Mouse (Mus musculus): ENCODE data around the gene Defb23. TPM values are rescaled to one million over a fixed set of nuclear protein-coding genes. Genes with fewer than 3 reads are reported as not detected.
"Not testable (repeated sequence)": the region's sequence is repeated elsewhere in the genome, so short reads cannot be mapped to it uniquely, and the experiment has no call there.

The Defb23 gene
- total RNA-seq, 2 experiments from 2014 or later, result not detected

DNA sequence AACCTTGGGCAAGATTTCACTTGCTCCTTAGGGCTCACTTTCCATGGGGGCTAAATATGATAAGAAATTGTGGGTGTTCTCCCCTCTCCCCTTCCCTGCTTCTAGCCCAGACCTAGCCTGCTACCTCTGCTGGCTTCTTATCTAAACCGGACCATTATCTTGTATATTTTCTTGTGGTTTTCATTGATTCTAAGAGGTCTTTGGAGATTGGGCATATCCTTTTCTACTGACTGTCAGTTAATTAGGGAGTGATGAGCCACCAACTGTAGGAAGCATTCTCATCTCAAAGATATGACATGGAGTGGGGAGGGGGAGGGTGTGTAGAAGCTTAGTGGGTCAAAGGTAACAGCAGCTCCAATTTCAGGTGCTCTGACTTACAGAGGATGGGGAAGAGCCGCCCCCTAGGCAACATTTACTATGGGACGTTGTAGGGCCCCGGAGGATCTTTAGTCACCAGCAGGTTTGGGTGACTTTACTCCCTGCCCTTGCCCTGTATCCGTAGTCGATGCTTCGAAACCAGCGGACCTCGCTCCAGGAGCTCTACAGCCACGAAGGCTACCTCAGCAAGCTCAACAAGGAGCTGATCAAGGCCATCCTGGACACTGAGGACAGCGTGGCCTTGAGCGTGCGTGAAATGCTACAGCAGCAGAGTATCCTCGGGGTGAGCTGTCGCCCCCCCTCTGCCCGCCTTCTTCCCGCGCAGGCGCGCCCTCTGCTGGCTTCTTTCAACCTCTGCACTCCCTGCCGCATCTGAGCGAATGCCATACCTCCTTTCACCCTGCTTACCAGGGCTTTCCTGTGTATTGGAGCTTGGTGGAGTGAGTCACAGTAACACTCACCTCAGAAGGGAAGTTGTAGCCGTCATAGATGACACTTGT is 27.2 kb downstream of the Defb23 start:
- peak; percentile 80 to 84 for DNase-seq (ENCODE audit: low spot score in 2 of 2)

DNA sequence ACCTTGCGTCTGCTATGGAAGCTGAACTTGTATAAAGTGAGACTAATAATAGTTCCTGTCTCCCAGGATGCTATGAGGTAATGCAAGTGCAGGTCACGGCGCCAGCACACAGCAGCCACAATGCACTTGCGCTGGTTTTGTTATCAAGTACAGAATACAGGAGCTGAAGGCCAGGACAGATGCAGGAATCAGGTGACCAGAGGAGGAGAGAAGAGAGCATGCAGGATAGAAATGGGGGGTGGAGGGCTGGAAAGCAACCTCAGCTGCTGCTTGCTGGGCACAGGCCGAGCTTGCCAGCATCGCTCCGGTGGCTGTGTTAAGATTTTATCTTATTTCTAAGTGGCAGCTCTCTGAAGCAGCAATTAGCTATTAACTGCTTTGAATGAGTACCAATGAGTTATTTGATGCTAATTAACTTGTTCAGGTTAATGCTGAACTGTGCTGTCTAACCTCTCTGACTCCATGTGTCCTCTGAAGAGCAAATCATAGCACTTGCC is 28.0 kb downstream of the Defb23 start:
- DNase-seq (ENCODE audit: low spot score in 2 of 2), result no peak

DNA sequence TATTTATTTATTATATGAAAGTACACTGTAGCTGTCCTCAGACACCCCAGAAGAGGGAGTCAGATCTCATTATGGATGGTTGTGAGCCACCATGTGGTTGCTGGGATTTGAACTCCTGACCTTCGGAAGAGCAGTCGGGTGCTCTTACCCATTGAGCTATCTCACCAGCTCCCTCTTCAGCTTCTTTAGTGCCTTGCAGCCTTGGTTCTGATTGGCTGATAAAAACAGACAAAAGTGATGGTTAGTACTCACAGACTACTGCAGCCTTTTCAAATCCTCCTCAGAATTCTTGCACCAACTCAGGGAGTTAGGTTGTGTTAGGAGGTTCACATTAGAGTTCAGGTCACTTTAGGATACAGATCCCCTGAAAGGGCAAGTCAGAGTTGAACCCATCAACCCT is 35.9 kb downstream of the Defb23 start:
- DNase-seq (ENCODE audit: low spot score in 2 of 2), result not testable (repeated sequence)

DNA sequence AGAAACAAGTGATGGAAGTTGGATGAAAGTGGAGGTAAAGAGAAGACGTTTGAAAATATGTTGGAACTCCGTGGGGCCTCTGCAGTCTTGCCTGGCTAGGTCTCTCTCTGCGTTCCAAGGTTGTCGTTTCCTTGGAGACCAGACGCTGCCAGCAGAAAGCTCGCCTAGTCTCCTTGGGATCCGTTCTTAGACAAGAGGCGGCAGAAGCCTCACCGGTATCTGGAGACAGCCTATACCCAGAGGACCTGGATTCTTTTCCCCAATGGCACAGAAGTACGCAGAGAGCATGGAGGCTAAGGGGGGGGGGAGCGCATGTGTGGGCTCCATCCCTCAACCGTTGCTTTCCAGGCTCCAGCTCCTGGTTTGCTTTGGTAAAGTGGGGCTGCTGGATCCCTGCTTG is 36.9 kb downstream of the Defb23 start:
- DNase-seq (ENCODE audit: low spot score in 2 of 2), result no peak

DNA sequence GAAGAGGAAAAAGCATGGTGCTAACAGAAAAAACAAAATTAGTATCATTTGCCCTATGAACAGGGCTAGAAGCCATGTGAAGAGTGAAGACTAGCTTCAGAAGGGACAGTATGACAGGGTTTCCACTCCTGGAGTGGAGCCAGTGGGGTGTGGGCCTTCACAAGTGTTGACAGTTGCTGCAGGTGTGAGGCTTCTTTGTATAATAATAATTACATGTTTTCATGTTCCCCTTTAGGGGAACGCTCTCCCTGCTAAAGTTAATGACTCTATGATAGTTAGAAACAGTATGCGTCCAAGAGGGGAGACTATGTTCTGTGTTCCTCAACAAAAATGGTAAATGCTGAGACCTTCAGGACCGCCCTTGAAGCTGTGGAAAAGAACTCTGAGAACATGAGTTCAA is 48.6 kb downstream of the Defb23 start:
- no peak for DNase-seq (ENCODE audit: low spot score in 2 of 2)

DNA sequence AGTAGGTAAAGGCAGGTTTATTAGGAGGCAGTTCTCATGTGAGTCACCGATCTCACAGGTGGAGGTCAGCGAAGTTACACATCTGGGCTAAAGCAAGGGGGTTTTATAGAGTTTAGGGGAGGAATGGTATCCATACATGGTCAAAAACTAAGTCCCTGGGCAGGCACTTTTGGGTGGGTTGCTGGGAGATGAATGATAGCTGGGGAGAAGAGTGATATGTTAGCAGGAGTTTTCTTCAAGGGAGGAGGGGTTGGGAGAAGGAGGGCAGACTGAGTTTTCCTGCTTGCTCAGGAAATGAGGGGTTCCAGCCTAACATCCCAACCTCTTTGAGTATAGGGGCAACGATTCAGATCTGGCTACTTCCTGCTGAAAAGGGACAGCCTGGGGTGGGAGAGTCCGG is 49.1 kb downstream of the Defb23 start, which contains the start of gene 6820408C15Rik:
Gene 6820408C15Rik (plus strand): TSS at position 301 of the 400 bp plus-strand sequence.
- no peak for DNase-seq (ENCODE audit: low spot score in 2 of 2)

DNA sequence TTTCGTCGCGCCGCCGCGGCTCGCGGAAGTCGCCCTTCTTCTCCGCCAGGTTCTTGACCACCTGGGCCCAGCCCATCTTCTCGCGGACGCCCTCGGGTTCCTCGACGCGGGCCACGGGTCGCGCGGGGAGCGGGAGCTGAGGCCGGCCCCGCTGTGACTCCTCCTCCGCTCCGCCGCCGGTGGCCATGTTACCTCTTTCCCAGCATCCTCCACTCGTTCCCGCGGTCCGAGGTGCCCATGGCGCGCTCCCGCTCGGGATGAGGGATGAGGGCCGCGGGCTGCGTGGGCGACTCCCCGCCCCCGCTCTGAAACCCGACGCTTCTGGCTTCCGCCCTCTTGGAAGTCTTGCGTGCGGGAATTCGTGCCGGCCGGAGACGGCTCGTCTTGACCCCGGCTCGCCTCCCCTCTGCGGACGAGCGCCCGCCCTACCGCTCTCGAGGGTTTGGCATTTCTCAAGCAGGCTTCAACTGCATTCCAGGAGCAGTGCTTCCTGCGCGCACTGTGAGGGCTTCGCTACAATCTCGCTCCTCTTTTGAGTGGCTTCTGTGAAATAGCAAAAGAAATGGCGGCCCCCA is 49.7 kb downstream of the Defb23 start, which contains the start of gene Zcchc3:
Gene Zcchc3 (minus strand): TSS at position 437 of the 575 bp plus-strand sequence.
- DNase-seq (ENCODE audit: low spot score in 2 of 2), result peak; percentile 81 to 90

DNA sequence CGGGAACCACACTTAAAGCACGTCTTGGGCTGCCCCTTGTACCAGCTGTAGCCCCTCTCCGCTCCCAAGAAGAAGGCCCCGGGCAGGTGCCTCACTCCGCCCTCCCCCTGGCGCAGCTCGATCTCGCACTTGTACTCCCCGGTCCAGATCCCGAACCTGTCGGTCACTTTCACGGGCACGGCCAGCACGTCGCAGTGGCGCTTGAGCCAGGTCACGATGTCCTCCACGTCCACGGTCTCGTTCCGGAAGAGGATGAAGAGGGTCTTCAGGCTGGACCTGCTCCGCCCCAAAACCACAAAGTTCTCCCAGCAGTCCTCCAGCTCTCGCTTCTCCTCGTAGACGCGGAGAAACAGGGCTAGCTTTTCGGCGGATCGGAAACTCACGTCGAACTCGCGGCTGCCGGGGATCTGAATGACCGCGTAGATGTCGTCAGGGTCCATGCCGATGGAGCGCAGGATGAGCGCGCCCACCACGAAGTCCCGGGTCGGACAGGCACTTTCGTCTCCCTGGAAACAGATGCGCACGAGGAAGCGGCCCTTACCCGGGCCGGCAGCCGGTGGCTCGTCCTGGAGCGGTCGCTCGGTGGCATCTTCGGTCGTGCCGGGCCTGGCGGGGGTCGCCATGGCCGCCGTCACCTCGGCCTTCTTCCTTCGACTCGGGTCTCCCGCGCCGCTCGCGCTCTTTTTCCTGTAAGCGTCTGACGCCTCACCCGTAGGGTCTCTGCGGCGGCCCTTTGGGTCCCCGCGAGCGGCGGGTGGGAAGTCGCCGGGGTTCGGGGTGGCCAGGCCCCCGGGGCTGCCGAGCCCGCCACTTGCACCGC is 50.4 kb downstream of the Defb23 start:
- DNase-seq (ENCODE audit: low spot score in 2 of 2), result peak in 1 of 2 experiments; percentile 55

DNA sequence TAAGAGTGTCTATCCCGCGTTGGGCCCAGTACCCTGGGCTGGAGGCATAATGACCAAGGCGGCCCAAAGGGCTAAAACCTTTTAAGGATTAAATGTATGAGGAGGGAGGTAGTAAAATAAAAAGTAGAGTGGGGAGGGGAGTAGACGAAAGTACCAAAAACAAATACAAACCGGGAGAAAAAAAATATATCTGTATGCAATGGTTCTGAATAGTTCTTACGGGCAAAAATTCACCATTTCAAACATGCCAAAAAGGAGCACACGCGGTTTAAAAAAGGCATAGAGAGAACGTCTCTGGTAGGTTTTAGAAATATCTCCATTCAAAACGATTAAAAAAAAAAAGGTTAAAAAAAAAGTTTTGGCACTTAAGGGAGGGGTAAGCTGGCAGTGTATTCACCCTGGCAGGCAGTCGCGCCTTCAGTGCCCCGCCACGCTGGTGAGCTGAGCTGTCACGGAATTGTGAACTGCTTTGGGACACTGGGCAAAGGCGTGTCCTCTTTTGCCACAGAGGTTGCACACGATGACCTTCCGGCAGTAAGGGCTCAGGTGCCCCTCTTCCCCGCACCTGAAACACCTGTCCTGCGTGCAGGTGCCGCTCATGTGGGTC is 51.2 kb downstream of the Defb23 start:
- no peak for DNase-seq (ENCODE audit: low spot score in 2 of 2)

DNA sequence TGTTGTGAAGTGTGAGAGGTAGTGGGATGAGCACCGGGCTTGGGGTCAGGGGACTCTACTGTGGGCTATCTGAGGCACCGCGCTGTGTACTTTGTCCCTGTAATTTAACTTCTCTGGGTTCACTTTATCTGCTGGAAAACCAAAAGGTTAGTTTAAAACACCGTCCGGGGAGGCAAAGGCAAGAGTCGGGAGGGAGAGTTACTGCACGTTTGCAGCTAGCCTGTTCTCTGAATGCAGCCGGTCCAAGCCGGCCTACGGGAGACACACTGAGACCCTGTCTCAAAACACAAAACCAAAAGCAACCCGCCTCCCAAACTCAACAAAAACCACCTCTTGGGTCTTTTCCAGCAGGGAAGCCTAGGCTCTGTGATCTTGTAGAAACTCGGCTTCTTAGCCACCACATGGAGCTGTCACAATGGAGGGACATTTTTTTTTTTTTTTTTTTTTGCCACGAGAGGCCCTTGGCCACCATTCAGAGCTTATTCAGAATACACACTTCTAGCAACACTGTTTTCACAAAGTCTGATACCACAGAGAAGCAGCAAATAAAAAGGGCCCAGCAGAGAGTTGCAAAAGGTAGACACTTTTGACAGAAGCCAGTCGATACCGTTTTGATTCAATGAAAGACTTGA is 51.8 kb downstream of the Defb23 start:
- DNase-seq (ENCODE audit: low spot score in 2 of 2), result no peak

DNA sequence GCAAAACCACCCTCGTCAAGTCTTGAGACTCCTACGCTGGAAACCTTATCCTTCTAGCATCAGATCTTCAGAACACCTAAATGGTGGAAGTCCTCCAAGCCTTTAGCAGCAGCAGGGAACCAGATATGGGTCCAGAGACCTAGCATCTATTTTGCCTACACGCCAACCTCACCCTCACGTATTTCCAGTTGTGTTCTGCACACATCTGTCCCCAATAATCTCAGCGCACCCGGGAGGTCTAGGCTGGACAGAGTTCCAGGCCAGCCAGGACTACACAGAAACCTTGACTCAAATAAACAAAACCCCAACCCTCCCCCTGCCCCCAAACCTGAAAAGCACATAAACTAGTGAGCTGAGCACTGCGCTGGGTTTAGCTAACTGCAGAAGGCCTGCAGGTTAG is 52.9 kb downstream of the Defb23 start:
- DNase-seq (ENCODE audit: low spot score in 2 of 2), result no peak

DNA sequence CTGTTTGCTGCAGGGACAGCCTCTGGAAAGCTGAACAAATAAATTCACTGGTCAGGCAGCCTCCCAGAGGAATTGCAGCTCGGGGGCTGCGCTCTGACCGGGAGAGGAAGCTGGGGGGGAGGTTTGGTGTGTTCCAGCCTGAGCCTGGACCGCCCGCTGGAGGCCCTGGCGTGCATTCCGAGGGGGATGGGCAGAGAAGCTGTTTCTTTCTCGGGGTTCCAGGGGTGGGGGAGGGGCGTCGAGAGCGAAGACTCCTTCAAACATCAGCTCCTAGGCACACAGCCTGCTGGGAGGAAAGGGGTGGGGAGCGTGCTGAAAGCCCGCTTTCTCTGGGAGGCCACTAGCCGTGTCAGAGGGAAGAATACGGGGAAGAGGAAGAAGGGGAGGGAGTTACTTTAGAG is 53.4 kb downstream of the Defb23 start:
- peak; percentile 78 to 92 for DNase-seq (ENCODE audit: low spot score in 2 of 2)

DNA sequence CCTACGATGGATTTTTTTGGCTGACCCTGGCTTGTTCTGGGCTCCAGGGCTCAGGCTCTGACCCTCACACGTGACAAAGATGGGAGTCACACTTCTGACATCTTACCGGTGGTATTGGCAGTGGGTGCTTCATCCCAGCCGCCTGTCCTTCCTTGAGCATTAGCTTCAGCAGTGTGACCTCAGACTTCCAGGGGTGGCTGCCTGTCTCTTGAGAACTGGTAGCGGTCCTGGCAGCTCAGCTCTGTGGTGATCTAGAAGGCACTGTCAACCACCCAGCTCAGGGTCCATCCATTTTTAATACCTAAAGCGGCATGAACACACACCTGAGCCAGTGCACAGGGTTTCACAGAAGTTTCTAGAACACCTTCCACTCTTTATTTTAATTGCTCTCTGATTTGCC is 54.6 kb downstream of the Defb23 start:
- DNase-seq (ENCODE audit: low spot score in 2 of 2), result no peak

Other genes starting within 250 kb of the Defb23 start
- gene Csnk2a1, start 237.8 kb downstream of the Defb23 start, total RNA-seq (2021), result 10 to 100 TPM; 77.4 to 89.6 TPM
- gene Tbc1d20, start 170.8 kb downstream of the Defb23 start, total RNA-seq (2021), result 10 to 100 TPM; 50.3 to 50.5 TPM
- gene Rbck1, start 132.0 kb downstream of the Defb23 start, total RNA-seq (2021), result 10 to 100 TPM; 60.1 to 67.8 TPM
- gene Trib3, start 120.6 kb downstream of the Defb23 start, total RNA-seq (2021), result 1 to 10 TPM; 1.4 to 1.7 TPM
- gene Nrsn2, start 88.0 kb downstream of the Defb23 start, total RNA-seq (2021), result under 1 TPM in 1 of 2 experiments, not detected in 1; 0.23 TPM
- gene Sox12, start 66.6 kb downstream of the Defb23 start, total RNA-seq (2021), result 10 to 100 TPM; 17.6 TPM
- 10 to 100 TPM; 12.3 to 13.6 TPM for gene Zcchc3, start 49.6 kb downstream of the Defb23 start, total RNA-seq (2021)
- under 1 TPM; 0.15 to 0.18 TPM for gene 6820408C15Rik, start 49.0 kb downstream of the Defb23 start, total RNA-seq (2021)
- not detected for gene Defb20, start 12.4 kb upstream of the Defb23 start, total RNA-seq (2021)
- gene Defb22, start 25.5 kb upstream of the Defb23 start, total RNA-seq (2021), result not detected
- not detected for gene Defb26, start 47.1 kb upstream of the Defb23 start, total RNA-seq (2021)
- gene Defb28, start 53.6 kb upstream of the Defb23 start, total RNA-seq (2021), result not detected
- not detected for gene Defb29, start 75.5 kb upstream of the Defb23 start, total RNA-seq (2021)
- not detected for gene Gm17416, start 104.7 kb upstream of the Defb23 start, total RNA-seq (2021)
- not detected for gene Defb21, start 108.1 kb upstream of the Defb23 start, total RNA-seq (2021)
- gene Defb19, start 115.7 kb upstream of the Defb23 start, total RNA-seq (2021), result not detected
- gene Defb45, start 134.8 kb upstream of the Defb23 start, total RNA-seq (2021), result not detected
- gene Defb36, start 139.7 kb upstream of the Defb23 start, total RNA-seq (2021), result not detected
- gene Defb25, start 158.4 kb upstream of the Defb23 start, total RNA-seq (2021), result 1 to 10 TPM; 2.2 to 5.5 TPM
- 10 to 100 TPM; 15.1 to 16.2 TPM for gene Rem1, start 162.3 kb upstream of the Defb23 start, total RNA-seq (2021)
- 10 to 100 TPM; 84.8 to 88.2 TPM for gene H13, start 204.8 kb upstream of the Defb23 start, total RNA-seq (2021)
- gene Mcts2, start 222.4 kb upstream of the Defb23 start, total RNA-seq (2021), result 10 to 100 TPM; 16.4 to 20.2 TPM